Mouse (Mus musculus) embryonic facial prominence, embryonic 12.5 days (tissue): ENCODE data around the gene Zfp318. TPM values are rescaled to one million over a fixed set of nuclear protein-coding genes. Genes with fewer than 3 reads are reported as not detected.

Experiments used
- polyA plus RNA-seq: library from polyadenylated mRNA; unstranded; fragments of >200 nt; fragmentation: Nextera tagmentation; extraction: Ambion mirVana; gene quantifications from 2 replicates; pipeline ENCODE4 v1.2.1, GENCODE M21; 2016

Gene Zfp318
- polyA plus RNA-seq, 1 experiment from 2014 or later: 18.2 TPM

Other genes with a start within 250 kb of the Zfp318 start
- gene Rsph9, start 239.5 kb upstream of the Zfp318 start, polyA plus RNA-seq: 11.7 and 12.2 TPM in 2 replicates
- gene Mad2l1bp, start 230.2 kb upstream of the Zfp318 start, polyA plus RNA-seq: 33.0 and 33.7 TPM in 2 replicates
- gene Gtpbp2, start 222.7 kb upstream of the Zfp318 start, polyA plus RNA-seq: 48.8 and 50.2 TPM in 2 replicates
- 16.3 and 16.6 TPM in 2 replicates for gene Polh, start 181.1 kb upstream of the Zfp318 start, polyA plus RNA-seq
- 56.3 and 57.3 TPM in 2 replicates for gene Xpo5, start 180.9 kb upstream of the Zfp318 start, polyA plus RNA-seq
- gene Polr1c, start 135.7 kb upstream of the Zfp318 start, polyA plus RNA-seq: 100 and 102 TPM in 2 replicates
- gene Yipf3, start 135.7 kb upstream of the Zfp318 start, polyA plus RNA-seq: 82.5 and 86.2 TPM in 2 replicates
- gene Lrrc73, start 130.2 kb upstream of the Zfp318 start, polyA plus RNA-seq: 1.2 and 1.4 TPM in 2 replicates
- 64.0 and 66.4 TPM in 2 replicates for gene Tjap1, start 100.7 kb upstream of the Zfp318 start, polyA plus RNA-seq
- gene Dlk2, start 86.3 kb upstream of the Zfp318 start, polyA plus RNA-seq: 4.5 and 5.5 TPM in 2 replicates
- 7.6 and 8.3 TPM in 2 replicates for gene Abcc10, start 55.4 kb upstream of the Zfp318 start, polyA plus RNA-seq
- gene Crip3, start 45.2 kb downstream of the Zfp318 start, polyA plus RNA-seq: 1.0 and 1.2 TPM in 2 replicates
- not detected in 2 replicates for gene Slc22a7, start 54.7 kb downstream of the Zfp318 start, polyA plus RNA-seq
- gene Ttbk1, start 103.9 kb downstream of the Zfp318 start, polyA plus RNA-seq: 0.88 and 1.3 TPM in 2 replicates
- 58.2 and 63.4 TPM in 2 replicates for gene Dnph1, start 113.0 kb downstream of the Zfp318 start, polyA plus RNA-seq
- gene Cul9, start 162.7 kb downstream of the Zfp318 start, polyA plus RNA-seq: 12.4 and 13.4 TPM in 2 replicates
- 10.5 and 12.0 TPM in 2 replicates for gene Srf, start 172.4 kb downstream of the Zfp318 start, polyA plus RNA-seq
- 130 and 134 TPM in 2 replicates for gene Ptk7, start 245.8 kb downstream of the Zfp318 start, polyA plus RNA-seq